Mouse (Mus musculus) heart, postnatal 36 days (tissue): ENCODE data around the gene Wdr18. TPM values are rescaled to one million over a fixed set of nuclear protein-coding genes. Genes with fewer than 3 reads are reported as not detected.
A peak's percentile ranks its signal among the peaks of the same experiment; 100 is the strongest.

Source experiments
- DNase-seq, 2 experiments: peaks; one replicate each; pipeline ENCODE4 v3.0.0; 2021 to 2022
- intact Hi-C: fragments of 180-260 bp; cut with DNase I; formaldehyde crosslinking; loops from one replicate; pipeline ENCODE4 v1.15.1; 2025
- total RNA-seq, 2 experiments: library from RNA; stranded (reverse); gene quantifications; 2 replicates each; pipeline ENCODE4 v1.2.3; 2021

Gene Wdr18
- total RNA-seq, 2 experiments from 2014 or later, result 25.6 to 28.8 TPM

- intact Hi-C loops, result no loop called here
- no peak for DNase-seq
These were observed 16.5 kb upstream of the Wdr18 start for GRCm38 (mm10) chr10:79943471-79943901.

GRCm38 (mm10) chr10:79945507-79946234, 14.3 kb upstream of the Wdr18 start:
- intact Hi-C loops, result no loop called here
- no peak for DNase-seq

DNA sequence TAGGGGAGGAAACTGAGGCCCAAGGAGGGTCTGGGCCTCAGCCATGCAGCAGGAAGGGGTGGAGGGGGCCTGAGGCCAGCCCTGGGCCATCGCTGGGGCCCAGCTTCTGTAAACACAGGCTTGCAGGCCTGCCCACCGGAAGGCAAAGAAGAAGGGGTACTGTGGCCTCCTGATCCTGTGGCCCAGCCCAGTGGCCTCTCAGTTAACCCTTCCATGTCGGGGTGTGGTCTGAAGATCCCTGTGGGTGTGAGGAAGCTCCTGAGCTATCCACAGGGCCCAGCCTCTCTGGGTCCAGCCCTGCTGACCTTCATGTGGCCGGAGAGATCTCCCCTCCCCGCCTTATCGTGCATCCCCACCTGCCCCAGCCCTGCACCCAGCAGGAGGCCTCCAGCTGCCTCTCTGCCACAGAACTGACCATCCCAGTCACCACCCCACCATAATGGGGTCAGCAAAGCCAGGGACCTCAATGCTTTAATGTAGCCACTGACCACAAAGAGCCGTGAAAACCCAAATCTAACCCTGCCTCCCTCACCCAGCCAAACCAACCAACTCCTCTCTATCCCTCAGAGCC, 13.1 kb upstream of the Wdr18 start:
- intact Hi-C loops, result no loop called here
- no peak for DNase-seq

GRCm38 (mm10) chr10:79947502-79947901, 12.4 kb upstream of the Wdr18 start:
- intact Hi-C loops, result no loop called here
- no peak for DNase-seq

GRCm38 (mm10) chr10:79949873-79950272, 10.1 kb upstream of the Wdr18 start:
- DNase-seq, result no peak
- intact Hi-C loops, result no loop called here

- DNase-seq, result no peak
- intact Hi-C loops, result no loop called here
These were observed 9.3 kb upstream of the Wdr18 start for GRCm38 (mm10) chr10:79950661-79951060.

DNA sequence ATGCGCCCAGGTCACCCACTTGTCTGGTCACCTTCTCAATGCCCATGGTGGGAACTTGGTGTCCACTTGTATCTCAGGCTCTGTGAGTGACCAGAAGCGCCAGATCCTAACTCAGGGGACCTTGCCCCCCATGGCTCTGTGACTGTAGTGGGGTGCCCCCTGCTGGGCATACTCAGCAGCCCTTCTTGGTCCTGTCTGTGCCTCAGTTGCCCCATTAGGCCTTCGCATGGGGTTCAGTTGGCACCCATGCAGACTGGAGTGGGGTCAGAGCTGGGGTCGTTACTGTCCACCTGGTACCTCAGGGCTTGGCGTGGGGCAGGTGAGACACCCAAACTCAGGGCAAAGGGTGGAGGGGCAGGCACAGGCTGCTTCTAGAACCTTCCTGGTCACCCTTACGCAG, 6.0 kb upstream of the Wdr18 start:
- intact Hi-C loops, result loop anchor here (1.0 kb wide), 1 partner anchor 29 kb away; no protein-coding TSS in a partner anchor
- DNase-seq, result peak in 1 of 2 experiments; percentile 60

DNA sequence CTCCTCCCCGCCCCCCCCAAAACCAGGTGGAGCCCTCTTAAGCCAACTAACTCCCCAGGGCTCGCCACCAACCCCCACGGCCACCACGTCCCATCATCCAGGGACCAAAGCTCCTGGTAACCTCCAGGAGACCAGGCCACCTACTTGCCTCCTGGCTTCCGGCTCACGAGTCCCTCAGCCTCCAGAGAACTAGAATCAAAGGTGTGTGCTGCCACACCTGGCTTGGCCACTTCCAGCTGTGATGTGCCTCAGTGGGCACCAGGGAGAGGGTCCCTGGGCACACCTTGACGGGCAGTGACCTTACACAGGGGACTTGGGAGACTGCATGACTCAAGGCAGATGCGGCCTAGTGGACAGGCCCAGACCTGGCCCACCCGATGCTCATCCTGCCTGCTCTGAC, 4.3 kb upstream of the Wdr18 start:
- DNase-seq, result no peak
- intact Hi-C loops, result no loop called here

DNA sequence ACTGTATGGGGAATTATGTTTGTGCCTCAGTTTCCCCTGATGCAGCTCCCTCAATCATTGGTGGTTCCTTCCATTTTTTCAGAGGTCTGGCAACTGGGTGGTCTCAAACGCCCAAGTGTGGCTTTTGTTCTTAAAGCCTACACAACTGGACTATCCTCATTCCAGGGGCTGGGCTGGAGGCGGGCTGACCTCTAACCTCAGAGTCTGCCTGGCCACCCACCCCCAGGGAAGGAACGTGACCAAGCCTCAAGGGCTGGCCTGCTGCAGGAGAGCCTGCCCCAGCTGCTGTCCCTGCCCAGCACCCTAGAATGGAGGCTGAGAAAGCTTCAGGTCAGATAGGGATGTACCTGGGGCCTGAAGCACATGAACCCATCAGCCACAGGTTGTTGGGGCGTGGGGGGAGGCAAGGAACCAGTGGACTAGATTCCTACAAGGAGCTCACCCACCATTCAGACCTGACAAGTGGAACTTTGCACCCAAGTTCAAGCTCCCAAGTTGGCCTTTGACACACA, 3.3 kb upstream of the Wdr18 start:
- intact Hi-C loops, result no loop called here
- no peak for DNase-seq

DNA sequence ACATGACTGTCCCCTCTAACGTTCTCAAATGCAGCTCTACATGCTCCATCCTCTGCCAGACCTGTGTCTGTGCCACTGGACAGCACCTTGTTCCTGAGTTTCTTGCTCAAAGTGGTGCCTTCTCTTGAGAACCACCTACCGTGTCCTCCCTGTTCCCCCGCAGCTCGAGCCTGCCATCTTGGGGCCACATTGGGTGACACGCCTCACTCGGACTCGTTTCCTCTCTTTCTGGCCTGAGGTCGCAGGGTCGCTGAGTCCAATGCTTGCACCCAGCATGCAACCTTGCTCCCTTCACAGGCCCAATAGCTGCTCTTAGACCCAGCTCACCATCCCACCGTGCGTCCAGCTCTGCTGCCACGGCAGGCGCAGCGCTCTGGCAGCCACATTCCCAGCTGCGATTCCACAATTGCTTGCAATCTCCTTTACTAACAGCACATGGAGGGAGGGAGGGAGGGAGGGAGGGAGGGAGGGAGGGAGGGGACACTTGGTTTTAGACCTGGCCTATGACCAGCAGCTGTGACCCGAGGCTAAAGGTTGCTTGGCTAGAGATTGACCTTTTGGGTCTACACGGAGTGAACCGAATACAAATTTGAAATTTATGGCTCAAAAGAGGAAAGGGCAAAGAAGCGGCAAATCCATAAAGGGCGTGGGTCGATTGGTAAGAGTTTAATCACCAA, 1.7 kb upstream of the Wdr18 start:
- intact Hi-C loops, result loop anchor here (1.0 to 2.0 kb wide), 3 partner anchors 33 to 123 kb away; no protein-coding TSS in a partner anchor
- DNase-seq, result peak; percentile 83 to 86

- DNase-seq, result peak in 1 of 2 experiments; percentile 38
- intact Hi-C loops, result loop anchor here (2.0 kb wide), 1 partner anchor 67 kb away; no protein-coding TSS in a partner anchor
These were observed 540 bp upstream of the Wdr18 start for GRCm38 (mm10) chr10:79959412-79959811.

DNA sequence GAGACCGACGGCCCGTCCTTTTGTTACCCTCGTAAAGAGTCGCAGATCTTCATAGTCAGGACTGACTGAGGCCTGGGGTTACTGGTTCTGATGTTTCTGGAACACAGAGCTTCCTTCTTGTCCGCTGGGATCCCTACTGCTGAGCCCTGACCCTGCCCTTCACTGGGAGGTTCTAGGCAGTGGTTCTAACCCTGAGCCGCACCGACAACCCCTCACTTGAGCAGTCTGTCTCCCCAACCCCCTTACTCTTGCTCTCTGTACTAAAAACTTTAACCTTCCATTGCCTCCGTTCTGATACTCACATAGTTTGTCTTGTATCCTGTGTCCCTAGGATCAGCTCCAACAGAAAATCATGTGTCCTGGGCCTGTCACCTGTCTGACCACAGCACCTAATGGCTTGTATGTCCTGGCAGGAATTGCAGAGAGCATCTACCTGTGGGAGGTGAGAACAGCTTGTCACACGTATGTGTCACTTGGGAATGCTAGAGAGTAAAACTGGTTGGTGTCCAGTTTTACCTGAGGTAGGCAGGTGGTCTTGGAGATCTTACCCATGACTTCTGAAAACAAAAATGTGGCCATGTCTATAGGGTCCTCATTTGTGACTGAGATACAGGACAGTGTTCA, 831 bp downstream of the Wdr18 start:
- no peak for DNase-seq
- intact Hi-C loops, result loop anchor here (1.0 to 2.0 kb wide), 3 partner anchors 21 to 182 kb away; partner anchors contain the start of gene Stk11

DNA sequence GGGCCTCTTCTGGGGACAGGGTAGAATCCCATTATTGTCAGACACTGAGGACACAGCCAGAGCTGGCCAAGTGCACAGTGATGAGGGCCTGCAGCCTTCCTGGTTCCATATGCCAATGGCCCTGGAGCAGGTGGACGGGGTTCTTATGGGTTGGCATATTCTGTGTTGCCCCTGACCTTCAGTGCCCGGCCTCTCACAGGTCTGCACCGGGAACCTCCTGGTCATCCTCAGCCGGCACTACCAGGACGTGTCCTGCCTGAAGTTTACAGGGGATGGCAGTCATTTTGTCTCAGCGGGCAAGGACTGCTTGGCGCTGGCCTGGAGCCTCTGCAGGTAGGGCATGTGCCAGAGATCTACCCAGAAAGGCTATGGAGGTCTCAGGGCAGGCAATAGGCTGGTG, 4.8 kb downstream of the Wdr18 start:
- DNase-seq, result no peak
- intact Hi-C loops, result loop anchor here (5.0 kb wide), 1 partner anchor 163 kb away; no protein-coding TSS in a partner anchor

DNA sequence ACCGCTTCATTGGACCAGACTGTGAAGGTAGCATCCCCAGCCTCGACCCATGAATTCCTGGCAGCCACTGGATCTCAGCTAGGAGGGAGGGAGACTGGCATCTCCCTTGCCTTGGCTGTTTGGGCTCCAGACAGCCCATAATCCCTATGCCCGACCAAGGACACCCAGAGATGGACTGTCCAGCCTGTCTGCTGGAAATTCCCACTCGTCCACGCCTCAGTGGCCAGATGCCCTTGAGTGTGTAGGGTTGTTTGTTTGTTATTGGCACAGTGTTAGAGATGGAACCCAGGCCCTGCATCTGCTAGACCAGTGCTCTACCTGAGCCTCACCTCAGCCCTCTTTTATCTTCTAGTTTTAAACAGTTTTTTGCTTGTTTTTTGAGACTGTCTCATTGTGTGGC, 5.4 kb downstream of the Wdr18 start:
- intact Hi-C loops, result loop anchor here (5.0 kb wide), 1 partner anchor 162 kb away; no protein-coding TSS in a partner anchor
- DNase-seq, result no peak

DNA sequence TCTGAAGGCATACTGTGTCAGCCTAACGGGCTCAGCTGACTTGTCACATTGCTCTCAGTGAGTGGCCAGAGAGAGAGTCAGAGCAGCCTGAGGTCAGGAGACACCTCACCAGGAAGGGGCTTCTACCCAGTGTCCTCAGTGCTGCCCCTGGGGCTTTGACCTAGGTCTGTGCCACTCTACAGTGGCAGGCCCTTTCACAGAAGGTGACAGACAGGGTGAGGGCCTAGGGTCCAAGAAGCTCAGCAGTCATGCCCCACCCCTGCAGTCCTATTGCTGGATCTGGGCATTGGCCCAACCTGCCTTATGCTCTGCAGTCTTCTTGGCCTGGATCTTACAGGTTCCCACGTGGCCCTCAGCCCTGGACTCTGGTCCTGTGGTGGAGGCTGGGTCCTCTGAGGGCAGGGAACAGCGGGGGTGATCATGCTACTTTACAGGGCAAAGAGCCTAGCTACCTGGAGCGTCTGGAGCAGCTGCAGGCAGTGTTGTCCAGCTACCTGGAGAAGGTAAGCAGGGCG, 7.0 kb downstream of the Wdr18 start:
- intact Hi-C loops, result loop anchor here (5.0 kb wide), 1 partner anchor 160 kb away; no protein-coding TSS in a partner anchor
- peak in 1 of 2 experiments; percentile 49 for DNase-seq

GRCm38 (mm10) chr10:79968181-79968580, 8.2 kb downstream of the Wdr18 start:
- DNase-seq, result no peak
- intact Hi-C loops, result loop anchor here (1.0 to 5.0 kb wide), 2 partner anchors 10 to 159 kb away; no protein-coding TSS in a partner anchor

GRCm38 (mm10) chr10:79969124-79969568, 9.2 kb downstream of the Wdr18 start:
- no peak for DNase-seq
- intact Hi-C loops, result loop anchor here (5.0 kb wide), 1 partner anchor 158 kb away; no protein-coding TSS in a partner anchor

DNA sequence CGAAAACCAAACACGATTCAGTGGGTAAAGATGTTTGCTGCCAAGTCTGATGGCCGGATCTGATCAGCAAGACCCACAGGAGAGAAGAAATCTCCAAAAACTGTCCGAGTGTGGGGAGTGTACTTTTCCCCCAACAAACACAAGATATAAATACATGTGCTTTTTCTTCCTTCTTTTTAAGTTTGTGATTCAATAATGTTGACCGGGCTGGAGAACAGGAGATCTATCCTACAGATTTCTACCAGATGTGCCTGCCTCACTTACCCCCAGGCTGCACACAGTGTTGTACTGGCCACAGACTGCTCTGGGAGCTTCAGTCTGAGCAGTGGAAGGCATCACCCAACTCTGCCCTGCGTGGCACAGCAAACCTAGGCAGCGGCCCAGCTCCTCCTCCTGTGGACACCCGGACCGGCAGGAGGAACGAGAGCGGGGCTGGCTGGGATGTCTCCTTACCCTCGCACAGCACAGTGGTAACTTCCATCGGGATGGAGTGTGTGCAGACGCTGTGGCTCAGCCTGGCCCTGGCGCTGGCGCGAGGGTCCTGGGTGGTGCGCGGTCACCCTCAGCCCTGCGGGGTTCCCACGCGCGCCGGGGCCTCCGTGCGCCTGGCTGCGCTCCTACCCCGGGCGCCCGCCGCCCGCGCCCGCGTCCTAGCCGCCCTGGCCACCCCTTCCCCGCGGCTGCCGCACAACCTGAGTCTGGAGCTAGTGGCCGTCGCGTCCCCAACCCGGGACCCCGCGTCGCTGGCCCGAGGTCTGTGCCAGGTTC, 10.6 kb downstream of the Wdr18 start, which contains the start of gene Grin3b:
TSS of gene Grin3b (plus strand) at position 301 of the 768 bp plus-strand sequence.
- intact Hi-C loops, result no loop called here
- no peak for DNase-seq

DNA sequence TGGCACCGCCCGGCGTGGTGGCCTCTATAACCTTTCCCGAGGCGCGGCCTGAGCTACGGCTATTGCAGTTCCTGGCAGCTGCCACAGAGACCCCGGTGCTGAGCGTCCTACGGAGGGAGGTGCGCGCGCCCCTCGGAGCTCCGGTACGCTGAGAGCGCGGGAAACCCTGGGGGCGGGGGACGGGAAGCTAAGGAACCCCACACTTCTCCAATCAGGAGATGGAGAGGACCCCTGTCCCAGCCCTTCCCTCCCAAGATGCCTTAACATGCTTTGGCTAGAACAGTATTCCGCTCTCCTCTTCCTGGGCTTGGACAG, 11.2 kb downstream of the Wdr18 start:
- intact Hi-C loops, result no loop called here
- DNase-seq, result no peak
